Mouse (Mus musculus): Measurements from ENCODE around the gene Ankub1. TPM values are rescaled to one million over a fixed set of nuclear protein-coding genes. Genes with fewer than 3 reads are reported as not detected.
A peak's percentile ranks its signal among the peaks of the same experiment; 100 is the strongest.

Gene Ankub1
- polyA plus RNA-seq, 1 experiment from 2014 or later, result not detected

DNA sequence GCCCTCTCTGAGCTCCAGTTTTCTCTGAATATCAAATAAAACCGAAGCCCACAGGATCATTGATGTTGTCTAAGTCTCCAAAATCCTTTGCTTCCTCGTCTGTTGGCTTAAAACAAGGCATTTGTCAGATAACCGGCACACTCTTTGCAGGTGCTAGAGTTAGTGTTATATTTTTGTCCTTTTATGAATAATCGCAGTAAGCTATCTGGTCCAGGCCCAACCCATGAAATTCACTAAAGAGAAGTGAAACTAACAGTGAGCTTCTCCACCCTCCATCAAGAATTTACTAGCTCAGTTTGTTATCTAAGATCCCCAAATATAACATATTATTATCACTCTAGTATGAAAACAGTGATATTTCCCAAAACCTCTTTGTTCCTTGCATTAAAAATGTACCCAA lies 827 bp downstream of the Ankub1 start:
- no peaks in the 10 kb centered on the region for H3K9me3 ChIP-seq (ENCODE audit: control insufficient read depth, low read length)
- ATAC-seq (replicated peaks; ENCODE audit: low FRiP score, low TSS enrichment, low read depth), result no peak
- 85% methylated on average over 4 of the region's 4 CpGs for WGBS

DNA sequence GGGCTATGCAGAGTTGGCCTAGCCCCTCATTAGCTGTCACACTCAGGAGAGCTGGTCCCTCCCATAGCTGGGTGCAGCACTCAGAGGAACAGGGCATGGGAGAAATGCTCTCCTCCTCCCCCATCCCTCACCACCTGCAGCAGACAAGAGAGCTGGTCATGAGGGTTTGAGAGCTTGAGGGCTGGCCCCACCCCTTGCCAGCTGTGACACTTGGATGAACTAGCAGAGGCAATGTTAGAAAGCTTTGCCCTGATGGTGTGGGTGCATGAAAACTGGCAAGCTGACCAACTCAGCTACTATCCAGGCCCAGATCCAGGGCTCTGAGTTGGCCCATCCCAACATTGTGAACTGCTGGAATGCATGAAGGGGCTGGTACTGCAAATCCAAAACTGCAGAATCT lies 14.8 kb downstream of the Ankub1 start:
- H3K4me1 ChIP-seq (replicated peaks; ENCODE audit: control insufficient read depth, insufficient read depth, low read length), result no peaks in the 10 kb centered on the region
- no peak overlapping the region for H3K9ac ChIP-seq (ENCODE audit: low read length)
- no peaks in the 10 kb centered on the region for H3K36me3 ChIP-seq (ENCODE audit: control insufficient read depth, insufficient read depth, low read length)
- no peaks in the 10 kb centered on the region for H3K9me3 ChIP-seq (ENCODE audit: control insufficient read depth, low read length)
- DNase-seq (ENCODE audit: low spot score) (no peak), ATAC-seq (replicated peaks; ENCODE audit: low FRiP score, low TSS enrichment, low read depth) (no peak)
- H3K27ac ChIP-seq (ENCODE audit: low read depth), result no peak overlapping the region
- H3K4me2 ChIP-seq (ENCODE audit: low read length), result no peak overlapping the region
- no peaks in the 10 kb centered on the region for H3K27me3 ChIP-seq (replicated peaks; ENCODE audit: control insufficient read depth, insufficient read depth, low read length)
- no peak overlapping the region for H3K4me3 ChIP-seq (ENCODE audit: low read depth, low read length)

More for the DNA sequence above, 827 bp downstream of the Ankub1 start:
- no peak overlapping the region for H3K4me3 ChIP-seq (ENCODE audit: low read depth, low read length)
- DNase-seq (ENCODE audit: low spot score), result no peak
- H3K4me1 ChIP-seq (replicated peaks; ENCODE audit: control insufficient read depth, insufficient read depth, low read length), result no peaks in the 10 kb centered on the region
- H3K4me2 ChIP-seq (ENCODE audit: low read length), result no peak overlapping the region
- no peak overlapping the region for H3K9ac ChIP-seq (ENCODE audit: low read length)
- no peaks in the 10 kb centered on the region for H3K27me3 ChIP-seq (replicated peaks; ENCODE audit: control insufficient read depth, insufficient read depth, low read length)
- H3K36me3 ChIP-seq (ENCODE audit: control insufficient read depth, insufficient read depth, low read length), result no peaks in the 10 kb centered on the region
- no peak overlapping the region for H3K27ac ChIP-seq (ENCODE audit: low read depth)

DNA sequence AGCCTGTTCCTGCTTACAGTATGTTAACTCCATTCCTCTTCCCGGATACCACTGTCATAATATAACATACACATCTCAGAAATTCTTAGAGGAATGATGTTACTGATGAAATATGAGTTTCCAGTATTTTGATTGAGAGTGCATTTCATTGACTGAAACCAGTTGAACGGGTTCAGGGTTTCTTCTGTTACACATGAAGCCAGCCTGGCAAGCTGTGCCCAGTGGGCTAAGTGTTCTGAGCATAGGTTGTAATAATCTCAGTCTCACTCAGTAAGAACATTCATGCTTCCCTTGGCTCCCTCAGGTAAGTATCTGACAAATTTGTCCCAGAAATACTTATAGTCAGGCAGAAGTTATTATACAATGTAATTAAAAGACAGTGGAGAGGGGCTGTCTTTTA lies 18.5 kb downstream of the Ankub1 start:
- H3K4me3 ChIP-seq (ENCODE audit: low read depth, low read length), result no peak overlapping the region
- H3K27me3 ChIP-seq (replicated peaks; ENCODE audit: control insufficient read depth, insufficient read depth, low read length), result no peaks in the 10 kb centered on the region
- no peak overlapping the region for H3K9ac ChIP-seq (ENCODE audit: low read length)
- no peak overlapping the region for H3K4me2 ChIP-seq (ENCODE audit: low read length)
- no peak for DNase-seq (ENCODE audit: low spot score)
- H3K36me3 ChIP-seq (ENCODE audit: control insufficient read depth, insufficient read depth, low read length), result no peaks in the 10 kb centered on the region
- no peaks in the 10 kb centered on the region for H3K9me3 ChIP-seq (ENCODE audit: control insufficient read depth, low read length)
- no peak for ATAC-seq (replicated peaks; ENCODE audit: low FRiP score, low TSS enrichment, low read depth)
- 73% methylated on average over 2 of the region's 2 CpGs for WGBS
- no peaks in the 10 kb centered on the region for H3K4me1 ChIP-seq (replicated peaks; ENCODE audit: control insufficient read depth, insufficient read depth, low read length)
- H3K27ac ChIP-seq (ENCODE audit: low read depth), result no peak overlapping the region

DNA sequence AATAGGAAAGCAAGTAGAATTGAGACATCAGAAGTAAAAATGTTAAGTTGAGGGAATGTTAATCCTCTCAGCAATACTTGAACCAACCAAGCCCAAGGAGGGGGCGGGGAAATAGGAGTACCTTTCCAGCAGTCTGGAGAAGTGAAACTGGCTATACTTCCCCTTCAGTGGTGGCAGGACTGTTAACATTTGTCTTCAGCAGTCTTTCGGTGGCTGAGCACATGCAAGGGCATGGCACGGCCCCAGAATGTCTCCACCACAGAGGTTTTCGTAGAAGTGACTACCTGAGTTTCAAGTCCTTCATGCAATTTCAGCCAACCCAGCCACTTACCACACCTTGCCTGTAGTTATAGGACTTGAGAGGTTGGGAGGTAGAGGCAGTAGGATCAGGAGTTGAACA lies 19.0 kb downstream of the Ankub1 start:
- 83% methylated on average over 4 of the region's 4 CpGs for WGBS
- no peak overlapping the region for H3K9ac ChIP-seq (ENCODE audit: low read length)
- no peaks in the 10 kb centered on the region for H3K4me1 ChIP-seq (replicated peaks; ENCODE audit: control insufficient read depth, insufficient read depth, low read length)
- ATAC-seq (replicated peaks; ENCODE audit: low FRiP score, low TSS enrichment, low read depth) (no peak), DNase-seq (ENCODE audit: low spot score) (no peak)
- H3K9me3 ChIP-seq (ENCODE audit: control insufficient read depth, low read length), result no peaks in the 10 kb centered on the region
- H3K27ac ChIP-seq (ENCODE audit: low read depth), result no peak overlapping the region
- no peaks in the 10 kb centered on the region for H3K27me3 ChIP-seq (replicated peaks; ENCODE audit: control insufficient read depth, insufficient read depth, low read length)
- no peaks in the 10 kb centered on the region for H3K36me3 ChIP-seq (ENCODE audit: control insufficient read depth, insufficient read depth, low read length)
- no peak overlapping the region for H3K4me2 ChIP-seq (ENCODE audit: low read length)
- no peak overlapping the region for H3K4me3 ChIP-seq (ENCODE audit: low read depth, low read length)

DNA sequence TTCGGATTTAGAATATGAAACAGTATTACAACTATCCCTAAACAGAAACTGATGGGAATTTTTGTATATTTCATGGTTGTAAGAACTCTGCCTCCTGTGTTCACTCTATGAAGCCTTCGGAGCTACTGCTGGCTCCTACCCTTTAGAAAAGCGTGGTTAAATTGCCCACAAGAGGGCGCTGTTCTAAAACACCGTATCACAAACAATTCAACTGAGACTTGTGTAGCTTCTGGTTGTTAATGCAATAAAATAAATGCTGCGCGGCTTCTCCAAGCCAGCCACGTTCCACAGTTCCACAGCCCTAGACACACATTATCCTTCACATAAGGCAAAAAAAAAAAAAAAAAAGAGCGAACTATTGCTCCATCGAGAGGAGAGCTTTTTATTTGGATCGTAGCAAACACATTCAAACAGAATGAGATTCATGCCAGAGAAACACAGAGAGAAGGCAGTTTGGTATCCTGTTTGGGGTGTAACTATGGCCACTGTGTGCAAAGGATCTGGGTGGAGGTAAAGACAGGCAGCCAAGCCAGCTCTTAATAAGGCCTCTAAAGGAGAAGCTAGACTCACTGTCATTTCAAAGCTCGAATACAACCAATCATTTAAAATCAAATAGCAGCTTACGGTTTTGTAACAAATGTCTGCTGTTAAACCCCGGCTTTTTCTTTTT lies 25.4 kb downstream of the Ankub1 start:
- no peak overlapping the region for H3K27ac ChIP-seq (ENCODE audit: low read depth)
- H3K4me1 ChIP-seq (replicated peaks; ENCODE audit: control insufficient read depth, insufficient read depth, low read length), result no peaks in the 10 kb centered on the region
- H3K36me3 ChIP-seq (ENCODE audit: control insufficient read depth, insufficient read depth, low read length), result no peaks in the 10 kb centered on the region
- 28% methylated on average over 14 of the region's 14 CpGs for WGBS
- H3K4me2 ChIP-seq (ENCODE audit: low read length), result peak overlapping the region; percentile 43
- H3K4me3 ChIP-seq (ENCODE audit: low read depth, low read length), result peak overlapping the region; percentile 19; the same call in 1 of the 2 replicates
- no peak overlapping the region for H3K9ac ChIP-seq (ENCODE audit: low read length)
- no peaks in the 10 kb centered on the region for H3K9me3 ChIP-seq (ENCODE audit: control insufficient read depth, low read length)
- ATAC-seq (replicated peaks; ENCODE audit: low FRiP score, low TSS enrichment, low read depth) (no peak), DNase-seq (ENCODE audit: low spot score) (peak; percentile 86)
- no peaks in the 10 kb centered on the region for H3K27me3 ChIP-seq (replicated peaks; ENCODE audit: control insufficient read depth, insufficient read depth, low read length)

DNA sequence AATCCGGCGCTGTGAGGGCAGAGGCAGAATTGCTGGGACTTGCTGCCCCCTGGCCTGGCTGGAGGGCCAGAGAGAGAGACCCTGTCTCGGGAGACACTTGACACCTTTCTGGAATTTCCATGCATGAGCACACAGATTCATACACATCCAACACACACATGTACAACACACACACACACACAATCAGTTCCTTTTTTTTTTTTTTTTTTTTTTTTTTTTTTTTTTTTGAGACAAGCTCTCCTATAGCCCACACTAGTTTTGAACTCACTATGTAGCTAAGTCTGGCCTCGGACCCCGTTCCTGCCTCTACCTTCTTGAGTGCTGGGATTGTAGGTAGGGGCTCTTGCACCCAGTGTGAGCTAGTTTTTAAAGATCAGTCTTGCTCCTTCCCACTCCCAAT lies 26.7 kb downstream of the Ankub1 start:
- DNase-seq (ENCODE audit: low spot score), result no peak
- no peaks in the 10 kb centered on the region for H3K36me3 ChIP-seq (ENCODE audit: control insufficient read depth, insufficient read depth, low read length)
- H3K9me3 ChIP-seq (ENCODE audit: control insufficient read depth, low read length), result no peaks in the 10 kb centered on the region
- no peaks in the 10 kb centered on the region for H3K27me3 ChIP-seq (replicated peaks; ENCODE audit: control insufficient read depth, insufficient read depth, low read length)
- WGBS, result 89% methylated on average over 5 of the region's 5 CpGs
- H3K4me2 ChIP-seq (ENCODE audit: low read length), result no peak overlapping the region
- H3K27ac ChIP-seq (ENCODE audit: low read depth), result no peak overlapping the region
- H3K4me1 ChIP-seq (replicated peaks; ENCODE audit: control insufficient read depth, insufficient read depth, low read length), result no peaks in the 10 kb centered on the region
- H3K4me3 ChIP-seq (ENCODE audit: low read depth, low read length), result no peak overlapping the region
- no peak for ATAC-seq (replicated peaks; ENCODE audit: low FRiP score, low TSS enrichment, low read depth)
- H3K9ac ChIP-seq (ENCODE audit: low read length), result no peak overlapping the region

DNA sequence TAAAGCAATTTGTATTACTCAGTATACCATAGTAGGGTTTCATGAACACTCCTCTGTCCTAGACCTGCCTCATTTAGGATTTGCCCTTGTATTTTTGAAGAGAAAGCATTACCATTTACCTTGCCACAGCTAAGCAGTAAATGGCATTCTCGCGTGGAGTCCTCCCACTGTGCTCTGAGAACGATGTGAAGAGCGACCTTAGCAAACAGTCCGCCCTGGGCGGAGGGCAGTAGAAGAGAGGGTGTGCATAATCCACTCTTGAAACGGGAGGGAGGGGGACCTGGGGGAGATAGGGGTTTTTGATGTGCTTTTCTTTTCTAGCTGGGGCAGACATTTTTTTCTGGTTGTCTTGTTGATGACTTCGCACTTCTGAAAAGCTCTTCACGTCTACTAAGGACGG lies 27.9 kb downstream of the Ankub1 start:
- no peaks in the 10 kb centered on the region for H3K27me3 ChIP-seq (replicated peaks; ENCODE audit: control insufficient read depth, insufficient read depth, low read length)
- no peak for DNase-seq (ENCODE audit: low spot score)
- H3K4me2 ChIP-seq (ENCODE audit: low read length), result no peak overlapping the region
- no peaks in the 10 kb centered on the region for H3K36me3 ChIP-seq (ENCODE audit: control insufficient read depth, insufficient read depth, low read length)
- WGBS, result 72% methylated on average over 10 of the region's 10 CpGs
- H3K4me3 ChIP-seq (ENCODE audit: low read depth, low read length), result no peak overlapping the region
- H3K9me3 ChIP-seq (ENCODE audit: control insufficient read depth, low read length), result no peaks in the 10 kb centered on the region
- no peak for ATAC-seq (replicated peaks; ENCODE audit: low FRiP score, low TSS enrichment, low read depth)
- H3K9ac ChIP-seq (ENCODE audit: low read length), result no peak overlapping the region
- no peaks in the 10 kb centered on the region for H3K4me1 ChIP-seq (replicated peaks; ENCODE audit: control insufficient read depth, insufficient read depth, low read length)
- no peak overlapping the region for H3K27ac ChIP-seq (ENCODE audit: low read depth)

DNA sequence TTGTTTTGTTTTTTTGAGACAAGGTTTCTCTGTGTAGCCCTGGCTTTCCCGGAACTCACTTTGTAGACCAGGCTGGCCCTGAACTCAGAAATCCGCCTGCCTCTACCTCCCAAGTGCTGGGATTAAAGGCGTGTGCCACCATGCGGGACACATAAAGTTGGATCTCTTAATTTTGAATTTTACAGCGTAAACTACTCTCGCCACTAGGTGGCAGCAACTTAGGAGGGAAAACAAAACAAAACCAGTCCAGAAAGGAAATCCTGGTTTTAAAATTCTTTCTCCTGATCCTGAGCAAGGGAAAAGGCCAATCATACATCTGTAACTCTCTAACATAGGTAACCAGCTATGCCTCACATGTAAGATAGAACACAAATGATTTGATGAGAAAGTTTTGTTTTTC lies 28.9 kb downstream of the Ankub1 start:
- ATAC-seq (replicated peaks; ENCODE audit: low FRiP score, low TSS enrichment, low read depth) (no peak), DNase-seq (ENCODE audit: low spot score) (peak; percentile 65)
- no peak overlapping the region for H3K27ac ChIP-seq (ENCODE audit: low read depth)
- 22% methylated on average over 6 of the region's 6 CpGs for WGBS
- H3K4me1 ChIP-seq (replicated peaks; ENCODE audit: control insufficient read depth, insufficient read depth, low read length), result no peaks in the 10 kb centered on the region
- no peak overlapping the region for H3K4me3 ChIP-seq (ENCODE audit: low read depth, low read length)
- H3K4me2 ChIP-seq (ENCODE audit: low read length), result no peak overlapping the region
- no peak overlapping the region for H3K9ac ChIP-seq (ENCODE audit: low read length)
- no peaks in the 10 kb centered on the region for H3K9me3 ChIP-seq (ENCODE audit: control insufficient read depth, low read length)
- no peaks in the 10 kb centered on the region for H3K36me3 ChIP-seq (ENCODE audit: control insufficient read depth, insufficient read depth, low read length)
- no peaks in the 10 kb centered on the region for H3K27me3 ChIP-seq (replicated peaks; ENCODE audit: control insufficient read depth, insufficient read depth, low read length)

DNA sequence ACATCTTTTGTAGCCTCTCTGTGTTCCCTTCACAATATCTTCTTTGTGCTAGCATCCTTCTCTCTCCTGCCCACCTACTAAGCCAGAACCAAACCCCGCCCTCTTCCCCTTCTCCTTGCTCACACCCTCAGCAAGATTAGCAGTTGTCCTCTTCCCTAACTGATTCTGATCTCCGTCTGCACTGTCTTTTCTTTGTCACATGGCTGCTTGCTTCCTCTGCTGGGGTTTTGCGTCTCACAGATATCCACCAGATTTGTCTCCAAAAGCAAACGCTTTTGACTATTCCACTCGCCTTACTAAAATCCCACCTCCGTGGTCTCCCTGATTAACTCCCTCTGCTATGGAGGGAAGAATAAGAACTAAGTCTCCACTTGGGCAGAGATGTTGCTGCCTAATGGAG lies 34.0 kb downstream of the Ankub1 start:
- WGBS, result 67% methylated on average over 6 of the region's 6 CpGs
- no peaks in the 10 kb centered on the region for H3K27me3 ChIP-seq (replicated peaks; ENCODE audit: control insufficient read depth, insufficient read depth, low read length)
- H3K9ac ChIP-seq (ENCODE audit: low read length), result no peak overlapping the region
- no peaks in the 10 kb centered on the region for H3K36me3 ChIP-seq (ENCODE audit: control insufficient read depth, insufficient read depth, low read length)
- no peak for ATAC-seq (replicated peaks; ENCODE audit: low FRiP score, low TSS enrichment, low read depth)
- no peak overlapping the region for H3K27ac ChIP-seq (ENCODE audit: low read depth)
- no peak overlapping the region for H3K4me2 ChIP-seq (ENCODE audit: low read length)
- no peaks in the 10 kb centered on the region for H3K4me1 ChIP-seq (replicated peaks; ENCODE audit: control insufficient read depth, insufficient read depth, low read length)
- H3K4me3 ChIP-seq (ENCODE audit: low read depth, low read length), result no peak overlapping the region
- no peak for DNase-seq (ENCODE audit: low spot score)
- H3K9me3 ChIP-seq (ENCODE audit: control insufficient read depth, low read length), result no peaks in the 10 kb centered on the region
